Mouse (Mus musculus) kidney, embryonic 16.5 days (tissue): ENCODE results near the gene Pik3r1. TPM values are rescaled to one million over a fixed set of nuclear protein-coding genes. Genes with fewer than 3 reads are reported as not detected.

Experiments
- ATAC-seq: fragments of 200-750 bp; cut with Nextera tagmentation; 2 replicates; pipeline ENCODE4 v1.8.0; 2017; ENCODE audit warnings: moderate TSS enrichment; ENCODE audit not compliant: low FRiP score, low TSS enrichment
- H3K27ac ChIP-seq: fragments of 300-500 bp; sonication (generic); 2 replicates; pipeline ENCODE4 v1.5.1; 2014; ENCODE audit warnings: low read length
- H3K27me3 ChIP-seq: fragments of 300-500 bp; sonication (generic); 2 replicates; pipeline ENCODE4 v1.6.1; 2014; ENCODE audit warnings: low read length, control low read depth, mixed read lengths; ENCODE audit not compliant: insufficient read depth
- H3K36me3 ChIP-seq: fragments of 300-500 bp; sonication (generic); 2 replicates; pipeline ENCODE4 v1.6.1; 2014; ENCODE audit warnings: low read length, control low read depth, mixed read lengths; ENCODE audit not compliant: insufficient read depth
- H3K4me1 ChIP-seq: fragments of 300-500 bp; sonication (generic); 2 replicates; pipeline ENCODE4 v1.6.1; 2014; ENCODE audit warnings: low read length, control low read depth, mixed read lengths; ENCODE audit not compliant: insufficient read depth
- H3K4me2 ChIP-seq: fragments of 300-500 bp; sonication (generic); replicated peaks from 2 replicates; pipeline ENCODE4 v1.6.1; 2014; ENCODE audit warnings: low read depth, low read length
- H3K4me3 ChIP-seq: fragments of 300-500 bp; sonication (generic); 2 replicates; pipeline ENCODE4 v1.5.1; 2014; ENCODE audit warnings: mild to moderate bottlenecking, low read length
- H3K9ac ChIP-seq: fragments of 300-500 bp; sonication (generic); replicated peaks from 2 replicates; pipeline ENCODE4 v1.6.1; 2014; ENCODE audit warnings: low read length
- H3K9me3 ChIP-seq: fragments of 300-500 bp; sonication (generic); 2 replicates; pipeline ENCODE4 v1.6.1; 2016; ENCODE audit warnings: low read length, control low read depth
- WGBS: fragments of 180-500 bp; shearing (Covaris S2); extraction: QIAGEN DNeasy Blood & Tissue Kit; methylation state at CpG from one replicate; pipeline ENCODE4 v1.1.7; 2014; 5-methylcytosine and 5-hydroxymethylcytosine counted together
- polyA plus RNA-seq: library from polyadenylated mRNA; unstranded; fragments of >200 nt; fragmentation: Nextera tagmentation; extraction: Ambion mirVana; gene quantifications from 2 replicates; pipeline ENCODE4 v1.2.1, GENCODE M21; 2015

The Pik3r1 gene
- polyA plus RNA-seq, 1 experiment from 2014 or later, result 38.0 TPM

GRCm38 (mm10) chr13:101800021-101800596 is 32.1 kb upstream of the Pik3r1 start:
- WGBS, result 90% methylated on average over 13 of the region's 13 CpGs
- no peak overlapping the region for H3K9ac ChIP-seq
- H3K27ac ChIP-seq, result no peak overlapping the region
- H3K4me2 ChIP-seq, result no peak overlapping the region
- peaks cover 1% of the 10 kb centered on the region; the same call in 1 of the 2 replicates for H3K9me3 ChIP-seq
- no peak for ATAC-seq
- H3K4me1 ChIP-seq, result peaks cover 10% of the 10 kb centered on the region
- H3K36me3 ChIP-seq, result no peaks in the 10 kb centered on the region
- no peaks in the 10 kb centered on the region for H3K27me3 ChIP-seq
- H3K4me3 ChIP-seq, result no peak overlapping the region

GRCm38 (mm10) chr13:101799318-101799717 is 31.3 kb upstream of the Pik3r1 start:
- no peaks in the 10 kb centered on the region for H3K36me3 ChIP-seq
- peaks cover 2% of the 10 kb centered on the region; the same call in 1 of the 2 replicates for H3K9me3 ChIP-seq
- no peaks in the 10 kb centered on the region for H3K27me3 ChIP-seq
- ATAC-seq, result no peak
- H3K27ac ChIP-seq, result no peak overlapping the region
- H3K4me3 ChIP-seq, result no peak overlapping the region
- H3K4me1 ChIP-seq, result peaks cover 10% of the 10 kb centered on the region
- no peak overlapping the region for H3K9ac ChIP-seq
- 97% methylated on average over 2 of the region's 2 CpGs for WGBS
- no peak overlapping the region for H3K4me2 ChIP-seq

- Histone ChIP-seq H3K27me3 (no peaks in the 10 kb centered on the region), H3K9ac (no peak overlapping the region), H3K4me3 (no peak overlapping the region), H3K9me3 (peaks cover 2% of the 10 kb centered on the region; the same call in 1 of the 2 replicates), H3K27ac (no peak overlapping the region), H3K4me2 (no peak overlapping the region), H3K36me3 (no peaks in the 10 kb centered on the region), H3K4me1 (peaks cover 10% of the 10 kb centered on the region)
- no peak for ATAC-seq
- 69% methylated on average over 4 of the region's 4 CpGs for WGBS
Measured at GRCm38 (mm10) chr13:101798522-101798921, 30.5 kb upstream of the Pik3r1 start.

GRCm38 (mm10) chr13:101796983-101797382 is 29.0 kb upstream of the Pik3r1 start:
- no peak overlapping the region for H3K27ac ChIP-seq
- no peak for ATAC-seq
- H3K9ac ChIP-seq, result no peak overlapping the region
- no peak overlapping the region for H3K4me2 ChIP-seq
- H3K9me3 ChIP-seq, result peaks cover 2% of the 10 kb centered on the region; the same call in 1 of the 2 replicates
- 75% methylated on average over 6 of the region's 6 CpGs for WGBS
- no peaks in the 10 kb centered on the region for H3K27me3 ChIP-seq
- H3K4me1 ChIP-seq, result peaks cover 6% of the 10 kb centered on the region
- no peak overlapping the region for H3K4me3 ChIP-seq
- H3K36me3 ChIP-seq, result no peaks in the 10 kb centered on the region

GRCm38 (mm10) chr13:101785705-101786104 is 17.7 kb upstream of the Pik3r1 start:
- Histone ChIP-seq H3K27me3 (no peaks in the 10 kb centered on the region), H3K27ac (no peak overlapping the region), H3K9ac (no peak overlapping the region), H3K4me3 (no peak overlapping the region), H3K4me1 (no peaks in the 10 kb centered on the region), H3K4me2 (no peak overlapping the region), H3K9me3 (no peaks in the 10 kb centered on the region), H3K36me3 (no peaks in the 10 kb centered on the region)
- WGBS, result 69% methylated on average over 4 of the region's 4 CpGs
- no peak for ATAC-seq

GRCm38 (mm10) chr13:101784651-101785289 is 16.8 kb upstream of the Pik3r1 start:
- Histone ChIP-seq H3K4me3 (no peak overlapping the region), H3K4me1 (no peaks in the 10 kb centered on the region), H3K9me3 (no peaks in the 10 kb centered on the region), H3K4me2 (no peak overlapping the region), H3K9ac (no peak overlapping the region), H3K27me3 (no peaks in the 10 kb centered on the region), H3K27ac (no peak overlapping the region), H3K36me3 (no peaks in the 10 kb centered on the region)
- no peak for ATAC-seq
- 92% methylated on average over 13 of the region's 13 CpGs for WGBS

- no peaks in the 10 kb centered on the region for H3K36me3 ChIP-seq
- H3K4me1 ChIP-seq, result no peaks in the 10 kb centered on the region
- no peak overlapping the region for H3K9ac ChIP-seq
- no peak overlapping the region for H3K4me2 ChIP-seq
- no peak for ATAC-seq
- no peaks in the 10 kb centered on the region for H3K9me3 ChIP-seq
- 89% methylated on average over 4 of the region's 4 CpGs for WGBS
- no peak overlapping the region for H3K27ac ChIP-seq
- H3K27me3 ChIP-seq, result no peaks in the 10 kb centered on the region
- H3K4me3 ChIP-seq, result no peak overlapping the region
Measured at GRCm38 (mm10) chr13:101779011-101779410, 11.0 kb upstream of the Pik3r1 start.

- Histone ChIP-seq H3K4me2 (no peak overlapping the region), H3K27me3 (no peaks in the 10 kb centered on the region), H3K27ac (no peak overlapping the region), H3K9me3 (no peaks in the 10 kb centered on the region), H3K36me3 (no peaks in the 10 kb centered on the region), H3K9ac (no peak overlapping the region), H3K4me1 (no peaks in the 10 kb centered on the region), H3K4me3 (no peak overlapping the region)
- 80% methylated on average over 3 of the region's 3 CpGs for WGBS
- no peak for ATAC-seq
Measured at GRCm38 (mm10) chr13:101777851-101778250, 9.8 kb upstream of the Pik3r1 start.

GRCm38 (mm10) chr13:101771071-101771470 is 3.1 kb upstream of the Pik3r1 start:
- no peaks in the 10 kb centered on the region for H3K36me3 ChIP-seq
- peaks cover 11% of the 10 kb centered on the region for H3K4me1 ChIP-seq
- no peak for ATAC-seq
- H3K9me3 ChIP-seq, result no peaks in the 10 kb centered on the region
- H3K27me3 ChIP-seq, result no peaks in the 10 kb centered on the region
- H3K4me2 ChIP-seq, result no peak overlapping the region
- no peak overlapping the region for H3K4me3 ChIP-seq
- no peak overlapping the region for H3K9ac ChIP-seq
- no peak overlapping the region for H3K27ac ChIP-seq

- Histone ChIP-seq H3K4me3 (no peak overlapping the region), H3K27ac (no peak overlapping the region), H3K4me2 (no peak overlapping the region), H3K27me3 (no peaks in the 10 kb centered on the region), H3K4me1 (peaks cover 22% of the 10 kb centered on the region), H3K9me3 (no peaks in the 10 kb centered on the region), H3K36me3 (no peaks in the 10 kb centered on the region), H3K9ac (no peak overlapping the region)
- no peak for ATAC-seq
- 77% methylated on average over 4 of the region's 4 CpGs for WGBS
Measured at GRCm38 (mm10) chr13:101769955-101770354, 1.9 kb upstream of the Pik3r1 start.
